Mouse (Mus musculus): ENCODE measurements at regions not wholly inside any gene's neighbourhood (a gene's known extent, or its start where the extent isn't known, plus 50 kb on each side); places are given as distances from the start of the nearest gene placed in this dataset.
"Not testable (repeated sequence)": the region's sequence is repeated elsewhere in the genome, so short reads cannot be mapped to it uniquely, and the experiment has no call there.

DNA sequence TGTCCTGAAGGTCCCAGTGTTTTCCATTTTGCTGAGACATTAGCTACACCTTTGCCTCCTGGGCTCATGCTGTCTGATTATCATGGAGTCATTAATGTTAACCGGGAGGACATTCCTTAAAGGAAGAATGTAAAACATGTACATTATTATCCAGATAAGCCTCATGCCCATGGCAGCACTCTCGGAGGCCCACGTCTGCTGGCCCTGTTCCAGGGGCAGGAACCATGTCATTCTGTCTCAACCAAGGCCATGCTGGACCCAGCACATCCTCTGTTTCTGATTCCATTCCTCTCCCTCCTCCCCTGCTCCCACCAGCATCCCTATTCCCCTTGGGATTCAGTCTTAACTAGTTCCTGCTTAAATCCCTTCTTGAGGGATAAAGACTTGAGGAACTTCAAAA is 139.1 kb downstream of the Sptssa start:
- DNase-seq (ENCODE audit: low spot score in 2 of 2) = no peak

DNA sequence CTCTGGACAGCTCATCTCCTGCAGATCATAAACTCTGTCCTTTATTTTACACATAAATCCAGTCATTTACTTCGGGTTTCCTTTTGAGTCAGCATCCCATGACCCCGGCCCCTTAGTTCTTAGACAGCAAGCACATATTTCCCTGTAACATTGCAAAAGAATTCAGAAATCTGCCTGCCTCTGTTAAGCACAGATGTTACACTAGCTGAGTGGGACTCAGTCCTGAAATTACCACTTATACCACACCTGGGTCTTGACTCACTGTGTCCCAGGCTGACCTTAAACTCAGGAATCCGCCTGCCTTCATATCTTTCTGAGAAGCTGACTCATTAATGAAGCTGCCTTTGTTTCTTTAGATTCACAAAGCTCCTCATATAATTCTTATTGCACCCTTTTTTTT is 139.9 kb downstream of the Sptssa start:
- no peak for DNase-seq (ENCODE audit: low spot score in 2 of 2)

DNA sequence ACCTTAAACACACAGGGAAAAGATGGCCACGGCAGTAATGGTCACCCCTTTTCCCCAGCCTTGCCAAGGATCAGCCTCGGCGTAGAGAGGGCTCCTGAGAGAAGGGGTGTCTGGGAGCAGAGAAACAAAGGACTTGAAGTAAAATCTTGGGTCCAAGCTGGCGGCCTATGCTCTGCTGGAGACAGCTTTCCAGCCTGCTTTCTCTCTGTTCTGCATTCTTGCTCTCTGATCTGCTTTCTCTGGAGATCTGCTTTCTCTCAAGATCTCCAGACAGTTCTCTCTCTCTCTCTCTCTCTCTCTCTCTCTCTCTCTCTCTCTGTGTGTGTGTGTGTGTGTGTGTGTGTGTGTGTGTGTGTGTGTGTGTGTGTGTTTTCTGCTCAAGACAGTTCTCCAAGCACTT is 140.3 kb downstream of the Sptssa start:
- DNase-seq (ENCODE audit: low spot score in 2 of 2) = not testable (repeated sequence)

DNA sequence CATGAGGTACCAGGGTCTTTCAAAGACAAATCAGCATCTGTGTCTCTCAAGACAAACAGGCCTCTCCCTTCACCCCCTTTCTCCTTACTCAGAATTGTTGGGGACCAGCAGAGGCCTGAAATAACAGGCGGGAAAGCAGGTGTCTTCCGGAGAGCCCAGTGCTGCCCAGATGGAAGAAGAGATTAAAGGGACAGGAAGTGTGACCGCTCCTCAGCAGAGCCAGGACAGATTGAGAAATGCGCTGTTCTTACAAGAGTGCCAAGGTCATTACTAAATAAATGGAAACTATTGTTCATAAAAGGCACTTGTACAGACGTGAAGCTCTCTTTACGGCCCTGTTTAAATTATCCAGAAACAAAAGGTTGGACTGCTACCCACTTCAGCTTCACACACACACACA is 146.5 kb downstream of the Sptssa start:
- no peak for DNase-seq (ENCODE audit: low spot score in 2 of 2)

DNA sequence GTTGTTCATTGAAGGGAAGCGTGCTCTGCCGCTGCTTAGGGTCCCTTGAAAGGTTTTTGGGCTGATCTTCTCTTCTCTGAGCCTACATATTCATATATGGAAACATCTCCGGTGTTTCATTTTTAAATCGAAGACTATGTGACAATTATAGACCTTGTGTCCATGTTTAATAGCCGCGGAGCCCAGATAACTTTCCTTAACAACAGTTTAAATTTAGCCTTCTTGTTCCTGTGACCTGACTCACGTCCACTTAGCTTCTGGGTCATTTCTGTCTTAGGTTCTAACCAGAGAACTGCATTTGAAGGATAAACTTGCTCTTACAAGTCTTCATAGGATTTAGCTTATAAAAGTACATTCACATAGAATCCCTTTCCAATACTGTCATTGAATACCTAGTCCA is 153.6 kb downstream of the Sptssa start:
- DNase-seq (ENCODE audit: low spot score in 2 of 2) = no peak

DNA sequence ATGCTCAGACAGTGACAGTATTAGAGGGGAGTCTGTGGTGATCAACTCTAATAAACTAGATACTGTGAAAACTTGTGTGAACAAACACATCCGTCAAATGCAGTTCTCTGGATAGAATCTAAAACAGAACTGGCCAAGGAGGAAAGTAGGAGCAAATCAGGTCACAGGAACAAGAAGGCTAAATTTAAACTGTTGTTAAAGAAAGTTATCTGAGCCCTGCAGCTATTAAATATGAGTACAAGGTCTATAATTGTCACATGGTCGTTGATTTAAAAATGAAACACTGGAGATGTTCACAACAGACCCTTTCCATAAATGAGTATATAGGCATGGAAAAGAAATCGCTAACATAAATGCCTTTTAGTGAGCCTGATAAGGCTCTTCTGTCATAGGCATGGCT is 156.4 kb downstream of the Sptssa start:
- no peak for DNase-seq (ENCODE audit: low spot score in 2 of 2)

DNA sequence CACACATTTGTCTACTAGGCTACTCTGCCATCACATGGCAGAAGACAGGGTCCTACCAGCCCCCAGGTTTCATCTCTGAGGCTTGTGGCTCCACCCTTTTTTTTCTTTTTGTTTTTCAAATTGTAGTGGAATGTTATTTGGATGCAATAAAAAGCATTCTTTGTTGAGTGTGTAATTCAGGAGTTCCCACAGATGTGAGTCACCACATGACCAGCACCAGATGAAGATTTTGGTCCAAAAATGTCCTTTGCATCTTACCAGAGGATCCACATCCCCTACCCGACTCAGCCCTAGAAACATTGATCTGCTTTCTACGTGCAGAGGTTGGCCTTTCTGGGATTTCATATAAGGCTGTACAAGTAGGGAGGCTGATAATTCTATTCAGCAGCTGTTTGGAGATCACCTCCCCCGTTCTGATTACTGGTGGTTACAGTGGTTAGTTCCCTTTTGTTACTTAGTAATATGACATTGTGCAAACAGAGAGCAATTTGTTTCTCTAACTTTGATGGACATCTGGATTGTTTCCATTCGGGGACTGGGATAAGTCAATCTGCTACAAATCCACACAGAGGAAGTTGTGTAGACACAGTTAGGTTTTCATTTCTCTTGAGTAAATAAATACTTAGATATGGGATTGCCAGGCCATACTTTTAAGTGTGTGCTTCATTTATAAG is 160.5 kb downstream of the Sptssa start:
- DNase-seq (ENCODE audit: low spot score in 2 of 2) = no peak

DNA sequence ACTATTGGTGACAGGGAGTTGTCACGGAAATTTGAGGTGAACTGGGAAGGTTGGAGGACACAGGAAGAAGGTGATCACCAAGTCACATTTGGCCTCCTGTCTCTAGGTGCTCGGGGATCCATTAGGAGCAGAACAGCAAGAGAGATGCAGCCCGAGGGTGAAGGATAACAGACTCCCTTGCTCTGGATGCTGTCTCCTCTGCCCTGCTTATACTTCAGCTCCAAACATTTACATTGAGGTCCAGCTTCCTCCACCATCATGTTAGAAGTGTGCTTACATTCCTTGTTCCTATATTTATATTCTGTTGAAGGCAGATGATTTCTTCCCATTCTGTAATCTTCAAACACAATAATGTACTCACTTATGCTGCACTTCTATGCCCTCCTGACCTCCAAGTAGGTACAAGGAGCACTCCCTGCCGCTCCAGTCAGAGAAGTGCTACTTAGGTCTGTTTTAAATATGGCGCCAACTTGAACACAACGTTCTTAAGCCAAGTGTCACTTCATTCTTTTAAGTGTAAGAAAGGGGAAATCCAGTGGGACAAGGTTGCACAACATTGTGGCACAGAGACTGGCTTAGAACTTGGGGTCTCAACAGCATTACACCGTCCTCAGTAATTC is 161.5 kb downstream of the Sptssa start:
- no peak for DNase-seq (ENCODE audit: low spot score in 2 of 2)

DNA sequence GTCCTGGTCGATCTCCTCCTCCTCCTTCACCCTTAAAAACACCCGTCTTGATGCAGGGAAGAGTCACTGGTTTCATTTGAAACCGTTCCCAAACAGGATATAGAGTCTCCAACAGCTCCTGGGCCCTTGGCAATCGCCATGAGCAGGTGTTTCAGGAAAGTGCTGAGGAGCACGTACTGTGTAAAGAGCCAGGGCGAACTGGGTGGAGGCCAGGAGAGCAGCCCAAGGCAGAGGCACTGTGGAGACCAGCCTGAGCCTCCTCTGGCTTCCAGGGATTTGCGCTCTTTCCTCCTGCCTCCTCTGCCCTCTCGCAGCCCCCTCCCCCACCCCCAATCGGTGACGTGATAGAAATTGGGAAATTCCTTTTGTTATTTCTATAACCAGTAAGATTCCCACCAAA is 163.6 kb downstream of the Sptssa start:
- no peak for DNase-seq (ENCODE audit: low spot score in 2 of 2)

DNA sequence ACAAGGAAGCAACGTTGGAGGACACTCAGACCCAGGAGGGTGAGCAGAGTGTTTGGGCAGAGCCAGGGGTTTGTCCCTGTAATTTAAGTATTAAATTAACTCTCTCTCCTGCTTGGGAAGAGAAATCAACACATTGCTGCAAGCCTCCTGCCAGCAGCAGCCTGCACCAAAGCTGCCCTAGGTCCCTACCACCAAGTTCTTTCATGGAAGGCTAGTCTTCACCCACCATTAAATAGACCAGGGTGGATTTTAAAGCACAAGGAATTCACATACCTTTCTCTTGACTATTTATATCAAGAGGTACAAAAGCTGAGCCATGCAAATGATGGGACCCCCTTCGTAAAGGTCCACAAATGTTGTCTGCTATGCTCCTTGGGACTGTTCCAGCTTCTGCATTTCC is 165.9 kb downstream of the Sptssa start:
- DNase-seq (ENCODE audit: low spot score in 2 of 2) = no peak

DNA sequence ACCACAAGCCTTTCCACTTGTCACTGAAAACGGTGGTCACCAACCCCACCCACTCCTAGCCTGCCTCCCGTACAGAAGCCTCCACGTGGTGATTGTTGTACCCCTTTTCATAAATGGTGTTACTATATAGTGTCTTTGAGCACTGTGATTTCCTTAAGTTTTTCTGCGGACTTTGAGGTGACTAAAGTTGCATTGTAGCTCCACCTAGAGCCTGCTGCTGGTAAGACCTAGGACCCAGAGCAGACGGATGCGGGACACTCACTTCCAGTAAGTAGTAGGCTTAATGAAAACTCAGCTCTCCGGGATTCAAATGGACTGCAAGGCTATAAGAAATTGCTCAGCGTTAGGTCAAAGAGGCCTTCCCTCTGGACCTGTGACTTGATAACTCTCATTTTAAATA is 166.7 kb downstream of the Sptssa start:
- peak; percentile 37 to 72 for DNase-seq (ENCODE audit: low spot score in 2 of 2)

DNA sequence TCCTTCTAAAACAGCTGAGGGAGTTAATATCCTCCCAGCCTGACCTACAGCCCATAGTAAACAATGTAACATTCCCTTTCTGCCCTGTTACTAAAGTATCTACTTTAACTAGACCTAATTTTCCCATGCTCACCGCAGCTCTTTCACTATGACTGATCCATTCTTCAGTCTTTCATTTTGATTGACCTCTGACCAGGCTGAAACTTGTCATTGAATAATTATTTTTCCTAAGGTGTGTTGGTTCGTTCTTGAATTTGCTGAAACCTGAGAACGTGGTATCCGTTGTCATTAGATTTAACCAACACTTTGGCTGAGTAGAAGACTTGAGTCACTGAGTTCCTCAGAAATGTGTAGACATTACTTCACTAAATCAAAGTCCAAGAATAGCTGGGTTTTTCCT is 168.7 kb downstream of the Sptssa start:
- no peak for DNase-seq (ENCODE audit: low spot score in 2 of 2)

DNA sequence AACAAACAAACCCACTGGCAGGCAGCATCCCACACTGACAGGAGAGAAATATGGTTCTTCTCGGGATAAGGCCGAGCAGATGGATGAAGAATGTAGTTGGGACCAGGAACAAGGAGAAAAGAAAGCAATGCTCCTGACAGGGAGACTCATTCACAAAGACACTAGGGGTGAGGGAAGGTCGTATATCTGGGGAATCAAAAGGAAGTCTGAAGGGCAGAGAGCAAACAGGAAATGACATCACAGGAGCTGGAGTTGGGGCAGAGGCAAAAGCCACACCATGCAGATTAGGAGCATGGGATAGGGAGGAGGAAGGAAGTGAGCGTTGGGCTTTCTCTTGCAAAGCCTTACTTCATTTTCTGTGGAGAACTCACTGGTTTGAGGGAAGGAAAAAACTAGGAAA is 174.4 kb downstream of the Sptssa start:
- DNase-seq (ENCODE audit: low spot score in 2 of 2) = no peak

DNA sequence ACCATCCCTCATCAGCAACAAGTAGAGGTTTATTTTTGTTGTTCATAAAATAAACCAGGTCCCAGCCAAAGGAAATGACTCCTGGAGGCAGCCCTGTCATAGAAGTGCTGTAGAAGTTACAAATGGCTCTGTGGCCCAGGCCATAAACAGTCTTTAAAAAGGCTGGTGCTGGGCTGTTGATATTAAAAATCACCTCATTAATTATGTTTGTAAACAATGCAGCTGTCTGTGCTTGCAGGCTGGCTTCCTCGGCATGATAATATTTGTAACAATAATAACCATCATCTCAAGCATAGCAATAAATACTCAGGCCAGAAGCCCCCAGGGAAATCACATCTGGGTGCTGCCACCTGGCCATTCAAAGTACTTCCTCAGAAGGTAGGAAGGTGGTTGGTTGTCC is 176.5 kb downstream of the Sptssa start:
- no peak for DNase-seq (ENCODE audit: low spot score in 2 of 2)

DNA sequence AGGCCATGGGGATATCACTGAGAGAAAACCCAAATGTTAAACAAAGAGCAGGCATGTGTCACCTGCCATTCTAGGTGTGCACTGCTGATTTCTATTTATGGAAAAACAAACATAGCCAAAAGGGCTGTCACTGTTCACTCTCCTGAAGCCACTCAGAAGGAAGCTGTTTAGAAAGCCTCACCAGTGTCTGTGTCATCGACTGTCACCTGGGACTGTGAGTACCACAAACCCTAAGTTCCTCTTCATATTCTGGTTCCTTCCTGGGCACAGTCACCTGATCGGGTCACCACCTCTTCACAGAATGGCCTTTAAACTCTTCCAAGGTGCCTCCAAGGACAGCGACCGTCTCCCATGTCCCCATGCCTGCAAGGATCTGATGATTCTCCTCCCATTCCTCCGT is 183.5 kb downstream of the Sptssa start:
- no peak for DNase-seq (ENCODE audit: low spot score in 2 of 2)

DNA sequence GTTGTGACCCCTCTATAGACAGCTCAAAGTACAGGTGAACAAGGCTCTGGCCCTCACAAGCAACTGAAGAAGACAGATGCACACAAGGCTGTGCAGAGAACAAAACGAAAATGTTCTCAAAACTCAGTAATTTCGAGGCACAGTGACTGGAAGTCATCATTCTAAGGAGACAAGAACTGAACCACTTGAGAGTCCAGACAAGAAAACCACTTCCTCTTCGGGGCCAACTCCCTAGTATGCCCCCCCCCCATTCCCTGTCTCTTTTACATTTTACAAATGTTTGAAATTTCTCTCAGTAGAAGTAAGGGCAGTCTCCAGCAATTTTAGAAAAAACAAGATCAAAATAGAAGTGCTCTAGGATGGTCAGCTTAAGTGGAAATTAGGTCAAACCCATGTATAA is 184.0 kb downstream of the Sptssa start:
- DNase-seq (ENCODE audit: low spot score in 2 of 2) = no peak

DNA sequence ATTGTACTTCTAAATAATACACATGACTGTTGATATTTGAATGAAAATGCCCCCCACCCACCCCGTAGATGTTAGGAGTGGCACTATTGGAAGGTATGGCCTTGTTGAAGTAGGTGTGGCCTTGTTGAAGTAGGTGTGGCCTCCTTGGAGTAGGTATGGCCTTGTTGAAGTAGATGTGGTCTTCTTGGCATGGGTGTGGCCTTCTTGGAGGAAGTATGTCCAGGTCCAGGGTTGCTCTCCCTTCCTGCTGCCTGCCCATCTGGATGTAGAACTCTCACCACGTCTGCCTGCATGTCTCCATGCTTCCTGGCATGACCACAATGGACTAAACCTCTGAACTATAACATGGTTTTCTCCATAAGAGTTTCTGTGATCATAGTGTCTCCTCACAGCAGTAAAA is 188.7 kb downstream of the Sptssa start:
- DNase-seq (ENCODE audit: low spot score in 2 of 2) = no peak

DNA sequence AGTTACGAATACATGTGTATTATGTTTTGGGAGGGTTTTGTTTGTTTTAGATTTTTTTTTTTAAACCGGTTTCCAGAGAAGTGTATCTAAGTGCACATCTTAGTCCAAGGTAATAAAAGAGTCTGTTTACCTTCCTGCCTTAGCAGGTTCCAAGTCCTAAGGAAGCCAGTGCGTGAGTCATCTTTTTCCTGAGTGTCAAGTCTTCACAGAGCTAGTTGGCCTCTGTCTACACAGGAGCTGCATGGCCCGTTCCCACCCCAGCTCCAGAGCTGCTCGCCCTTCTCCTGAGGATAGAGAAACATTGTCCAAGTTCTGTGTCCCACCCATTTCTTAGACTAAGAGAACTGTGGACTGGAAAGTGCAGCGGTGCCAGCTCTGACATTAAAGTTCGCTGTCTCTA is 192.6 kb downstream of the Sptssa start:
- DNase-seq (ENCODE audit: low spot score in 2 of 2) = no peak

DNA sequence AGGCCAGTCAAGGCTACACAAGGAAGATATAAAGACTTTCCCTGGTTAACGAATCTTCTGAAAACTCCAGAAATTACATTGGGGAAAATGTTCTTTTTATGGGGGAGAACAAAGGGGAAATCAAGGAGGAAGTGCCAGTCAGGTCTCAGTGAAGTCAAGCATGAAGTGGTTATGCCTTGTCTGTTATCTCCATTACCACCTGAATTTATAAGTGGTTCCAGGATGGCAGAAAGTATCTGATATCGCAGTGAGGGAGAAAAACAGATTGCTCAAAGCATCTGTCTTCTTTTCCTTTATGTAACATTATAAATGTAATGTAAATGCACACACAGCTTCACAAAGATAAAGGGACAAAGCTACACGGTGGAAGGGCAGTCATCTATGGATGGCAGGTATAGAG is 195.0 kb downstream of the Sptssa start:
- no peak for DNase-seq (ENCODE audit: low spot score in 2 of 2)

DNA sequence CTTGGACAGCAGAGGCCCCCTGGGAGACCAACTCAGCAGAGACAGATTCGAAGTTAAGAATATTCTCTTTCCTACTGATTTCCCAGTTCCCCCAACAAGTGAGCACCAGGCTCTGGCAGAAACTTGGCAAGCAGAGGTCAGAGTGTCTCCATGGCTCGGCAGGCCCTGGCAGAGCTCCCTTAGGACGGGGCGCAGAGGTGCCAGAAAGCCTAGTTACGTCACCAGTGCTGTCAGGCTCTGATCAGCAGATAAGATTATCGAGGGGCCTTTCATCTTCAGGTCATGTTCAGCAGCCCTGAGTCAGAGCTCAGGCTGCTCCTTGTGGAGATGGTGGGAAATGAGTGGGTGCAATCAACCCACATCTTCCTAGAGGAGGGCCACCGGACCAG is 196.2 kb downstream of the Sptssa start:
- DNase-seq (ENCODE audit: low spot score in 2 of 2) = no peak

DNA sequence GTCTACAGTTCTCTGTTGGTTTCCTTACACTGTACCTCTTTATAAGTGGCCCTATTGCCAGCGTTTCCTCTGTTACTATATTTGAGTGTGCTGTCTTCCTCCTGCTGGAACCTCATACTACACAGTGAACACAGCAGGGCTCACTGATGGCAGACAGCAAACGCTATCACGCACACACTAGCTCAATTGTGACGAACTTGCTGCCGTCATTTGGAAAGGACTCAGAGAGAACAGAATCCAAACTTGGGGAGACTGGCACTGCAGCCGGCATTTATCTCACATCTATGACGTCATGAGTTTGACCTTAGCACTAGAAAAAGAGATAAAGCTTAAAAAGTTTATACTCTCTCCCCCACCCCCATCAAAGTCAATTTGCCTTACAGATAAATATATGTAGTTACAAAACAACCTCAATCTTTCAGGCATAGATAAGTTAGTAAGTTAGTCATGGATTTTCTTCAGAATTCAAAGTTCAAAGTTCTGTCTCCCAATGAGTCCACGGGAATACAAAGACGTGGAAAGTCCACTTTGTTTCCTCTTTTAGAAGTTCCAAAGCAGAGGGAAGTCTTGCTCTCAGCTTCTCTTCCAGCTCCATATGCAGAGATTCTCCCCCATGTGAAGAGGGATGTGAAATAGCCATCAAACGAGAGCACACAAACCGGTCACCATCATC is 196.8 kb downstream of the Sptssa start:
- DNase-seq (ENCODE audit: low spot score in 2 of 2) = no peak

DNA sequence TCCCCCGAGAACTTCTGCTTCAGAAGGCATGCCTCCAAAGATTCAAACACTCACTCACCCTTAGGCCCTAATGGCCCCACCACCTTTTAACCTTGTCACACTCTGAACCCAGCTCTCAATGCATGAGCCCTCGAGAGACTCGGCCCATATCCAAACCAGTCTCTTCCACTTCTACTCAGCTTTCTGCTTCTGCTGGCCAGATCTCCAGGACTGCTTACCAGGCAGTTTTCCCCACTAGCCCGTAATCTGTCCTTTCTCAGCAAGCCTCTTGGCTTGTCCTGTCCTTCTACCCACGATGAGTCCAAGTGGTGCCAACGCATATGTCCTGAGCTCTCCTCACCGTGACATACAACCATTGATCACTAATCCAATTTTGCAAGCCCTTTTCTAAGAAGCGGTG is 199.6 kb downstream of the Sptssa start:
- no peak for DNase-seq (ENCODE audit: low spot score in 2 of 2)

DNA sequence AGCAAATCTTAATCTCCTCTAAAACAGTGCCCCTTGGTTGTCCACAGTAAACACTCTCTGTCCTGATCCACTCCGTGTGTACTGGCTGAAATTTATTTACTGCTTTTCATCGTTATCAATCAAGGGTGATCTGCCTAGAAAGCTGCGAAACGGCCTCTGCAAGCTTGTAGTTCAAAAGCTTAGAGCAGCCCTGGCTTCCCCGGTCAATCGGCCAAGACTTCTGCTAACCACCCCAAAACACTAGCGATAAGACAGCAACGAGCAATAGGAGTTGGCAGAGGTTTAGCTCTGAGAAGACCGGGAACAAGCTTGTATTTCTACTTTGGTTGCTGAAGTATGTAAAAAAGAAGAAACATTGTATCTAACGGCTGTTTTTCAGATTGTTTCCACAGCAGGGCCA is 201.8 kb downstream of the Sptssa start:
- DNase-seq (ENCODE audit: low spot score in 2 of 2) = no peak

DNA sequence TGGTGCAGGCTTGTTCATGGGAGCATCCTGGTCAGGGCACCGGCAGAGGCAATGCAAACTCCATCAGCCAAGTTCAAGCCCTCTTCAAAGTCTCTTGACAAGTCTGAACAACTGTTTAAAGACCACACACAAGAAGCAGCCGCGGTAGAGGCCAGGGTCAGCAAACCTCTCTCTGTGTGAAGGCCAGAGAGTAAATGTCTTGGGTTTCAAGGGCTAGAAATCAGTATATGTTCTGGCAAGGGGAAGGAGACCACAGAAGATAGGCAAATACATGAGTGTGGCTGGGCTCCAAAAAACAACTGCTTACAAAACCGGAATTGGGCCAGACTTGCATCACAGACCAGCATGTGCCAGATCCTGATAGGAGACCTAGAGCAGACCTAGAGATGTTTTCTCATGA is 203.0 kb downstream of the Sptssa start:
- DNase-seq (ENCODE audit: low spot score in 2 of 2) = no peak
